Mouse (Mus musculus) liver, embryonic 14.5 days (tissue): ENCODE results near the gene Selenov. TPM values are rescaled to one million over a fixed set of nuclear protein-coding genes. Genes with fewer than 3 reads are reported as not detected.
A peak's percentile ranks its signal among the peaks of the same experiment; 100 is the strongest.
"Not testable (repeated sequence)": the region's sequence is repeated elsewhere in the genome, so short reads cannot be mapped to it uniquely, and the experiment has no call there.

Source experiments
- ATAC-seq: fragments of 200-750 bp; cut with Nextera tagmentation; 2 replicates; pipeline ENCODE4 v1.8.0; 2017; ENCODE audit warnings: moderate number of reproducible peaks, mild to moderate bottlenecking, moderate library complexity; ENCODE audit not compliant: insufficient read depth
- DNase-seq, 3 experiments: peaks; one replicate each; pipeline ENCODE4 v3.0.0-alpha.2; 2012 to 2013; ENCODE audit warnings: low read depth in 3 of 3, low spot score in 3 of 3
- H3K27ac ChIP-seq: fragments of 300-500 bp; sonication (generic); 2 replicates; pipeline ENCODE4 v1.5.1; 2014; ENCODE audit warnings: moderate library complexity, mild to moderate bottlenecking, control low read depth, inconsistent platforms
- H3K27me3 ChIP-seq: fragments of 300-500 bp; sonication (generic); 2 replicates; pipeline ENCODE4 v1.6.1; 2014; ENCODE audit warnings: mild to moderate bottlenecking, low read length, moderate library complexity; ENCODE audit not compliant: control insufficient read depth, insufficient read depth
- H3K36me3 ChIP-seq: fragments of 300-500 bp; sonication (generic); replicated peaks from 2 replicates; pipeline ENCODE4 v1.6.1; 2014; ENCODE audit warnings: low read depth; ENCODE audit not compliant: control insufficient read depth, insufficient read depth
- H3K4me1 ChIP-seq, 2 experiments: fragments of 200-500 bp in 1 of 2; fragments of 300-500 bp in 1 of 2; sonication (generic) in 1 of 2; replicated peaks; 2 replicates each; pipeline ENCODE4 v1.6.1; 2012 to 2014; ENCODE audit warnings: antibody characterized with exemption in 1 of 2, inconsistent platforms in 1 of 2, low read length in 1 of 2; ENCODE audit not compliant: control insufficient read depth in 2 of 2, insufficient read depth in 2 of 2
- H3K4me2 ChIP-seq: fragments of 300-500 bp; sonication (generic); 2 replicates; pipeline ENCODE4 v1.6.1; 2014; ENCODE audit warnings: low read depth, mild to moderate bottlenecking, control low read depth, moderate library complexity
- H3K4me3 ChIP-seq, 2 experiments: fragments of 200-500 bp in 1 of 2; fragments of 300-500 bp in 1 of 2; sonication (generic) in 1 of 2; 2 replicates each; pipeline ENCODE4 v1.5.1; 2012 to 2014; ENCODE audit warnings: low read depth in 2 of 2, low read length in 2 of 2, mild to moderate bottlenecking in 2 of 2, control low read depth in 1 of 2, inconsistent platforms in 1 of 2, moderate library complexity in 1 of 2; ENCODE audit not compliant: insufficient read depth in 1 of 2
- H3K9ac ChIP-seq: fragments of 300-500 bp; sonication (generic); replicated peaks from 2 replicates; pipeline ENCODE4 v1.6.1; 2014; ENCODE audit warnings: mild to moderate bottlenecking, control low read depth, moderate library complexity
- H3K9me3 ChIP-seq: fragments of 300-500 bp; sonication (generic); 2 replicates; pipeline ENCODE4 v1.6.1; 2016; ENCODE audit warnings: low read length, mixed read lengths; ENCODE audit not compliant: control insufficient read depth
- CTCF ChIP-seq: IDR thresholded peaks from 2 replicates; pipeline ENCODE4 v1.5.1; 2016; ENCODE audit warnings: antibody characterized with exemption, low read depth, control low read depth
- EP300 ChIP-seq: IDR thresholded peaks from 2 replicates; pipeline ENCODE4 v1.6.1; 2016; ENCODE audit warnings: antibody characterized with exemption, low read depth
- WGBS: fragments of 180-500 bp; shearing (Covaris S2); extraction: QIAGEN DNeasy Blood & Tissue Kit; methylation state at CpG from one replicate; pipeline ENCODE4 v1.1.7; 2014; ENCODE audit not compliant: insufficient replicate concordance; 5-methylcytosine and 5-hydroxymethylcytosine counted together
- polyA plus RNA-seq, 2 experiments: library from polyadenylated mRNA; depleted of rRNA in 1 of 2; stranded (reverse) in 1 of 2; unstranded in 1 of 2; fragments of >200 nt; fragmentation: Nextera tagmentation in 1 of 2; extraction: Ambion mirVana in 1 of 2; gene quantifications; 2 replicates each; pipeline versions ENCODE4 v1.2.1 to v1.2.3; 2012 to 2014

Selenov gene
- polyA plus RNA-seq, 2 experiments = not detected

GRCm38 (mm10) chr7:28251976-28252375 is 39.0 kb downstream of the Selenov start:
- H3K4me3 ChIP-seq = no peak overlapping the region
- H3K9ac ChIP-seq = no peak overlapping the region
- 78% methylated on average over 17 of the region's 17 CpGs for WGBS
- H3K27me3 ChIP-seq = no peaks in the 10 kb centered on the region
- H3K9me3 ChIP-seq = 0 out of 2 replicates have a peak, but pooled peaks cover 2% of the 10 kb centered on the region
- no peak for TF ChIP-seq EP300
- TF ChIP-seq CTCF = no peak
- no peaks in the 10 kb centered on the region for H3K4me1 ChIP-seq
- H3K4me2 ChIP-seq = no peak overlapping the region
- no peak overlapping the region for H3K27ac ChIP-seq
- no peak for DNase-seq
- no peaks in the 10 kb centered on the region for H3K36me3 ChIP-seq
- ATAC-seq = no peak

- Histone ChIP-seq H3K27ac (no peak overlapping the region), H3K27me3 (no peaks in the 10 kb centered on the region), H3K4me2 (no peak overlapping the region), H3K9me3 (no peaks in the 10 kb centered on the region), H3K4me3 (no peak overlapping the region), H3K4me1 (no peaks in the 10 kb centered on the region), H3K9ac (no peak overlapping the region), H3K36me3 (no peaks in the 10 kb centered on the region)
- 81% methylated on average over 3 of the region's 3 CpGs for WGBS
- ATAC-seq = no peak
- TF ChIP-seq EP300 = no peak
- 0 out of 2 replicates have a peak, but pooled peaks have one; percentile 13 for TF ChIP-seq CTCF
- no peak for DNase-seq
Measured at GRCm38 (mm10) chr7:28248957-28249356, 42.0 kb downstream of the Selenov start.

- not testable (repeated sequence) for H3K4me1 ChIP-seq, H3K4me3 ChIP-seq, DNase-seq, ATAC-seq, H3K27me3 ChIP-seq, H3K27ac ChIP-seq, H3K36me3 ChIP-seq, H3K9ac ChIP-seq, H3K9me3 ChIP-seq, H3K4me2 ChIP-seq
- 35% methylated on average over 2 of the region's 2 CpGs for WGBS
Measured at GRCm38 (mm10) chr7:28243943-28244342, 47.0 kb downstream of the Selenov start.

Other genes starting within 250 kb of the Selenov start
- gene Psmc4, start 241.1 kb downstream of the Selenov start, polyA plus RNA-seq (2012; rRNA removed) = 69.5 and 94.9 TPM in 2 replicates
- gene Psmc4, start 241.1 kb downstream of the Selenov start, polyA plus RNA-seq (2014; fragmentation: Nextera tagmentation; extraction: Ambion mirVana) = 126 and 137 TPM in 2 replicates
- not detected in 2 replicates for gene Fcgbp, start 219.9 kb downstream of the Selenov start, polyA plus RNA-seq (2012; rRNA removed)
- not detected in 2 replicates for gene Fcgbp, start 219.9 kb downstream of the Selenov start, polyA plus RNA-seq (2014; fragmentation: Nextera tagmentation; extraction: Ambion mirVana)
- gene 9530053A07Rik, start 161.7 kb downstream of the Selenov start, polyA plus RNA-seq (2012; rRNA removed) = not detected in 2 replicates
- gene 9530053A07Rik, start 161.7 kb downstream of the Selenov start, polyA plus RNA-seq (2014; fragmentation: Nextera tagmentation; extraction: Ambion mirVana) = not detected in 2 replicates
- gene Fbl, start 121.5 kb downstream of the Selenov start, polyA plus RNA-seq (2012; rRNA removed) = 135 and 219 TPM in 2 replicates
- 24.4 and 29.7 TPM in 2 replicates for gene Fbl, start 121.5 kb downstream of the Selenov start, polyA plus RNA-seq (2014; fragmentation: Nextera tagmentation; extraction: Ambion mirVana)
- 2.7 and 3.6 TPM in 2 replicates for gene Dyrk1b, start 111.7 kb downstream of the Selenov start, polyA plus RNA-seq (2012; rRNA removed)
- 1.9 and 2.5 TPM in 2 replicates for gene Dyrk1b, start 111.7 kb downstream of the Selenov start, polyA plus RNA-seq (2014; fragmentation: Nextera tagmentation; extraction: Ambion mirVana)
- gene Eid2, start 23.3 kb downstream of the Selenov start, polyA plus RNA-seq (2012; rRNA removed) = 1.3 and 2.3 TPM in 2 replicates
- 0.38 and 1.1 TPM in 2 replicates for gene Eid2, start 23.3 kb downstream of the Selenov start, polyA plus RNA-seq (2014; fragmentation: Nextera tagmentation; extraction: Ambion mirVana)
- 1.5 and 1.7 TPM in 2 replicates for gene Eid2b, start 13.4 kb downstream of the Selenov start, polyA plus RNA-seq (2012; rRNA removed)
- 1.4 and 2.1 TPM in 2 replicates for gene Eid2b, start 13.4 kb downstream of the Selenov start, polyA plus RNA-seq (2014; fragmentation: Nextera tagmentation; extraction: Ambion mirVana)
- gene Dll3, start 11.1 kb upstream of the Selenov start, polyA plus RNA-seq (2012; rRNA removed) = 0.03 and 0.04 TPM in 2 replicates
- not detected in 2 replicates for gene Dll3, start 11.1 kb upstream of the Selenov start, polyA plus RNA-seq (2014; fragmentation: Nextera tagmentation; extraction: Ambion mirVana)
- 45.4 and 52.3 TPM in 2 replicates for gene Timm50, start 20.9 kb upstream of the Selenov start, polyA plus RNA-seq (2012; rRNA removed)
- 91.1 and 95.2 TPM in 2 replicates for gene Timm50, start 20.9 kb upstream of the Selenov start, polyA plus RNA-seq (2014; fragmentation: Nextera tagmentation; extraction: Ambion mirVana)
- gene Supt5, start 47.6 kb upstream of the Selenov start, polyA plus RNA-seq (2012; rRNA removed) = 29.4 and 29.6 TPM in 2 replicates
- 21.7 and 26.2 TPM in 2 replicates for gene Supt5, start 47.6 kb upstream of the Selenov start, polyA plus RNA-seq (2014; fragmentation: Nextera tagmentation; extraction: Ambion mirVana)
- gene Rps16, start 59.5 kb upstream of the Selenov start, polyA plus RNA-seq (2012; rRNA removed) = 512 and 1,209 TPM in 2 replicates
- 874 and 900 TPM in 2 replicates for gene Rps16, start 59.5 kb upstream of the Selenov start, polyA plus RNA-seq (2014; fragmentation: Nextera tagmentation; extraction: Ambion mirVana)
- 3.2 and 3.3 TPM in 2 replicates for gene Plekhg2, start 81.4 kb upstream of the Selenov start, polyA plus RNA-seq (2012; rRNA removed)
- gene Plekhg2, start 81.4 kb upstream of the Selenov start, polyA plus RNA-seq (2014; fragmentation: Nextera tagmentation; extraction: Ambion mirVana) = 2.7 and 3.4 TPM in 2 replicates
- 3.9 and 5.1 TPM in 2 replicates for gene Zfp36, start 89.1 kb upstream of the Selenov start, polyA plus RNA-seq (2012; rRNA removed)
- 4.6 and 5.0 TPM in 2 replicates for gene Zfp36, start 89.1 kb upstream of the Selenov start, polyA plus RNA-seq (2014; fragmentation: Nextera tagmentation; extraction: Ambion mirVana)
- gene Med29, start 101.5 kb upstream of the Selenov start, polyA plus RNA-seq (2012; rRNA removed) = 21.0 and 22.2 TPM in 2 replicates
- 25.7 and 27.2 TPM in 2 replicates for gene Med29, start 101.5 kb upstream of the Selenov start, polyA plus RNA-seq (2014; fragmentation: Nextera tagmentation; extraction: Ambion mirVana)
- 25.2 and 40.4 TPM in 2 replicates for gene Paf1, start 101.8 kb upstream of the Selenov start, polyA plus RNA-seq (2012; rRNA removed)
- 15.0 and 18.3 TPM in 2 replicates for gene Paf1, start 101.8 kb upstream of the Selenov start, polyA plus RNA-seq (2014; fragmentation: Nextera tagmentation; extraction: Ambion mirVana)
- 13.1 and 22.2 TPM in 2 replicates for gene Gmfg, start 146.3 kb upstream of the Selenov start, polyA plus RNA-seq (2012; rRNA removed)
- gene Gmfg, start 146.3 kb upstream of the Selenov start, polyA plus RNA-seq (2014; fragmentation: Nextera tagmentation; extraction: Ambion mirVana) = 31.4 and 39.3 TPM in 2 replicates
- 0.41 and 0.58 TPM in 2 replicates for gene Lrfn1, start 160.8 kb upstream of the Selenov start, polyA plus RNA-seq (2012; rRNA removed)
- gene Lrfn1, start 160.8 kb upstream of the Selenov start, polyA plus RNA-seq (2014; fragmentation: Nextera tagmentation; extraction: Ambion mirVana) = 0.15 TPM in 1 of 2 replicates, not detected in the other
- not detected in 2 replicates for gene Ifnl2, start 219.3 kb upstream of the Selenov start, polyA plus RNA-seq (2012; rRNA removed)
- not detected in 2 replicates for gene Ifnl2, start 219.3 kb upstream of the Selenov start, polyA plus RNA-seq (2014; fragmentation: Nextera tagmentation; extraction: Ambion mirVana)
- gene Ifnl3, start 231.7 kb upstream of the Selenov start, polyA plus RNA-seq (2012; rRNA removed) = not detected in 2 replicates
- gene Ifnl3, start 231.7 kb upstream of the Selenov start, polyA plus RNA-seq (2014; fragmentation: Nextera tagmentation; extraction: Ambion mirVana) = not detected in 2 replicates
- gene Sycn, start 249.7 kb upstream of the Selenov start, polyA plus RNA-seq (2012; rRNA removed) = not detected in 2 replicates
- not detected in 2 replicates for gene Sycn, start 249.7 kb upstream of the Selenov start, polyA plus RNA-seq (2014; fragmentation: Nextera tagmentation; extraction: Ambion mirVana)